Mouse (Mus musculus) cortical plate, adult 2 months (tissue): ENCODE measurements around the gene Tmem182.

Experiments
- CTCF ChIP-seq: fragments of 200-500 bp; IDR thresholded peaks from 2 replicates; pipeline ENCODE4 v1.5.1; 2011; ENCODE audit warnings: mild to moderate bottlenecking, control low read depth, low read length; ENCODE audit not compliant: insufficient read depth; ENCODE audit errors: extremely low read depth
- POLR2A ChIP-seq: fragments of 200-500 bp; IDR thresholded peaks from 2 replicates; pipeline ENCODE4 v1.6.1; 2011; ENCODE audit warnings: mild to moderate bottlenecking, low read length, control low read depth; ENCODE audit not compliant: insufficient read depth; ENCODE audit errors: extremely low read depth

DNA sequence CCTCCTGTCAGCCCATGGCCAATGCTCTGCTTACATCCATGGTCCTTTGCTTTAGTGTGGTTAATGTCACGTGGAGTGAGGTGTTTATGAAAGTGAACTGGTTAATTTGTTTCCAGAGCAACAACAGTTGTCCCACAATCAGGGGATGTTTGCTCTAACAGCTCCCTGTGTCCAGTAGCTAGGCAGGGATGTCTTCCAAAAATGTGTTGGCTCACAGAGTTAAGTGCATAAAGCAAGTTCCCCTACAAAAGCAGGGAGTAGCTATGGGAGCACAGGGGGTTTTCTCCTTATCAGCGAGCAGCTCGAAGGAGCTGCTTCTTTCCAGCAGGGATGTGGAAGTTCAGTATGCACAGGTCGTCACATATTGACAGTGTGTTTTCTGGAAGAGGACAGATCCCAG is 19.1 kb downstream of the Tmem182 start:
- TF ChIP-seq POLR2A (no peak), CTCF (no peak)
